Mouse (Mus musculus) adrenal gland, adult 10 weeks (tissue): ENCODE results near the gene Srebf1. TPM values are rescaled to one million over a fixed set of nuclear protein-coding genes. Genes with fewer than 3 reads are reported as not detected.

Experiments
- polyA plus RNA-seq: library from polyadenylated mRNA; stranded (reverse); fragments of 350-450 nt; fragmentation: Illumina TruSeq; extraction: RNeasy Lipid Tissue Mini Kit (QIAGEN cat#74804); gene quantifications from one replicate; pipeline ENCODE4 v1.2.3, GENCODE M21; 2014; ENCODE audit warnings: low read depth, low replicate concordance

The Srebf1 gene
- 2.0 TPM for polyA plus RNA-seq

DNA sequence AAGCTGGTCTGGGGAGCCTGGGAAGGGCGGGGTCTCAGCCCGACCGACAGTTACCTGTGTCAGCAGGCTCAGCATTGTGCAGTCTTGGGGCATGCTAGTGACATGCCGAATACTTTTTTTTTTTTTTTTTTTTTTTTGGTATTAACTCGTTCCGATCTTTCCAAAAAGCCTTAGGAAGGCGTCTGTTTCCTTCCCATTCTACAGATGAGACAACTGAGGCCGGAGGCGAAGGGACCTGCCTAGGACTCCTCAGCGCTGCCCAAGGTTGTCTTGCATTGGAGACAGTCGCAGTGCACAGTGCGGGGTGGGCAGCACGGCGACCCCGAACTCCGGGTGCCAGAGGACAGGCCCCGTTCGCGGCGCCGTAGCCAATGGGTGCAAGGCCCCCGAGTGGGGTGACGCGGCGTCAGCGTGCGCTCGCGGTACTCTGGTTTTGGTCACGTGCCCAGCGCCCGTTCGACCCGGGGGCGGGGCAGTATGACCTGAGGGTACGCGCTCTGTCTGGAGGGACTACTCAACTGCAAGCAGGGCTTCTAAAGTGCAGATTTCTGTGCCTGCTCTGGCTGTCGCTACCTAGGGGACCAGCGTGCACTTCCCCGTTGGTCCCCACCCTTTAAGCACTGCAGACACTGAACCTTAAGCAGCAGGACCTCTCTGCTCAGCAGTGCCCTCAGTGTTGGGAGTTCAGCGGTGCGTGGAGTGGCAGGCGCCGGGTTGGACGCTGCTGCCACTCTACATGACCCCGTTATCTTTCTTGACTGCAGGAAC is at the start of gene Srebf1:
TSS of gene Srebf1 (minus strand) at position 113 of the 768 bp plus-strand sequence.

Other genes starting within 250 kb of the Srebf1 start
- not detected for gene Pemt, start 176.1 kb downstream of the Srebf1 start, polyA plus RNA-seq
- gene Rai1, start 117.6 kb downstream of the Srebf1 start, polyA plus RNA-seq, result 3.5 TPM
- gene Tom1l2, start 130.3 kb upstream of the Srebf1 start, polyA plus RNA-seq, result 23.9 TPM
- gene Drc3, start 130.7 kb upstream of the Srebf1 start, polyA plus RNA-seq, result 0.82 TPM
- 71.3 TPM for gene Gid4, start 194.6 kb upstream of the Srebf1 start, polyA plus RNA-seq
- gene Atpaf2, start 195.9 kb upstream of the Srebf1 start, polyA plus RNA-seq, result 16.2 TPM
- 26.8 TPM for gene Drg2, start 232.0 kb upstream of the Srebf1 start, polyA plus RNA-seq
- gene Myo15, start 246.8 kb upstream of the Srebf1 start, polyA plus RNA-seq, result 0.06 TPM